Mouse (Mus musculus): ENCODE measurements around the gene Slc25a51.

GRCm38 (mm10) chr4:45412433-45413192 lies 4.0 kb upstream of the Slc25a51 start:
- TF ChIP-seq CTCF (IDR thresholded peaks at IDR 0.05; ENCODE audit: extremely low read depth, insufficient read depth, low read length) (no peak), POLR2A (IDR thresholded peaks at IDR 0.05; ENCODE audit: extremely low read depth, insufficient read depth, low read length) (no peak)
